Mouse (Mus musculus): ENCODE measurements around the gene Clasp1. TPM values are rescaled to one million over a fixed set of nuclear protein-coding genes. Genes with fewer than 3 reads are reported as not detected.

Clasp1 gene
- total and polyA plus RNA-seq, 3 experiments, result 32.0 to 53.2 (median 42.2) TPM

- no peak for TF ChIP-seq ZMIZ1 (IDR thresholded peaks at IDR 0.05; ENCODE audit: low read depth, low read length)
- no peak for TF ChIP-seq ZNF384 (IDR thresholded peaks at IDR 0.05; ENCODE audit: low read depth, low read length)
- TF ChIP-seq TCF12 (IDR thresholded peaks at IDR 0.05; ENCODE audit: low read depth, low read length), result no peak
- no peak for TF ChIP-seq POLR2A (IDR thresholded peaks at IDR 0.05; ENCODE audit: low read depth, low read length)
- no peak for TF ChIP-seq IRF4 (IDR thresholded peaks at IDR 0.05; ENCODE audit: low read depth, low read length)
- TF ChIP-seq ETS1 (conservative IDR thresholded peaks at IDR 0.05; ENCODE audit: low read depth, low read length), result no peak
- no peak for TF ChIP-seq MAFK (IDR thresholded peaks at IDR 0.05; ENCODE audit: insufficient replicate concordance, low read length)
- TF ChIP-seq JUND (conservative IDR thresholded peaks at IDR 0.05; ENCODE audit: low read depth, low read length), result no peak
- no peak for TF ChIP-seq POLR2AphosphoS2 (IDR thresholded peaks at IDR 0.05; ENCODE audit: low read depth, low read length)
- TF ChIP-seq CTCF (conservative IDR thresholded peaks at IDR 0.05 in 1 of 2, IDR thresholded peaks at IDR 0.05 in 1 of 2; ENCODE audit: low read depth in 2 of 2, low read length in 2 of 2), result no peak
- no peak for TF ChIP-seq CHD2 (IDR thresholded peaks at IDR 0.05; ENCODE audit: low read length)
- TF ChIP-seq NRF1 (IDR thresholded peaks at IDR 0.05; ENCODE audit: low read depth, low read length), result no peak
- TF ChIP-seq MAZ (IDR thresholded peaks at IDR 0.05; ENCODE audit: low read depth, low read length), result no peak
- TF ChIP-seq ZKSCAN1 (IDR thresholded peaks at IDR 0.05; ENCODE audit: borderline replicate concordance, low read depth, low read length), result no peak
- no peak for TF ChIP-seq BHLHE40 (IDR thresholded peaks at IDR 0.05; ENCODE audit: low read depth, low read length)
- Histone ChIP-seq H3K9ac (ENCODE audit: insufficient read depth, low read depth) (no peak overlapping the region), H3K79me2 (replicated peaks; ENCODE audit: control insufficient read depth, extremely low read depth, insufficient read depth, poor library complexity, severe bottlenecking) (peaks cover 61% of the 10 kb centered on the region), H3K4me2 (ENCODE audit: insufficient read depth, low read depth, poor library complexity, severe bottlenecking) (no peak overlapping the region), H3K36me3 (replicated peaks in 1 of 2; ENCODE audit: control insufficient read depth in 1 of 2, insufficient read depth in 1 of 2, low read length in 1 of 2) (peaks cover 22 to 77% of the 10 kb centered on the region in 2 experiments), H3K9me3 (replicated peaks; ENCODE audit: low read length) (peaks cover 8% of the 10 kb centered on the region), H3K27me3 (replicated peaks) (no peaks in the 10 kb centered on the region), H3K27ac (ENCODE audit: insufficient read depth, low read depth) (no peak overlapping the region), H3K4me3 (replicated peaks in 1 of 3; ENCODE audit: low read depth in 2 of 3, low read length in 2 of 3, poor library complexity in 1 of 3) (no peak overlapping the region), H3K4me1 (ENCODE audit: control insufficient read depth in 1 of 2, insufficient read depth in 2 of 2) (peaks cover 0 to 49% of the 10 kb centered on the region in 2 experiments; a peak in 2 of 4 replicates)
- no peak for DNase-seq (ENCODE audit: extremely low read depth)
- in situ Hi-C loops (cut with MboI; ENCODE audit: low pct_ligation_motif_present, low pct_unique_long_range_greater_than_20kb, low sequenced_read_pairs), result no loop called here
- dilution Hi-C loops (cut with MboI; ENCODE audit: extremely low pct_ligation_motif_present, extremely low pct_unique_long_range_greater_than_20kb, low sequenced_read_pairs), result no loop called here
These were observed 49.5 kb downstream of the Clasp1 start for GRCm38 (mm10) chr1:118438332-118438731.

- H3K27ac ChIP-seq (ENCODE audit: insufficient read depth, low read depth), result no peak overlapping the region
- dilution Hi-C loops (cut with MboI; ENCODE audit: extremely low pct_ligation_motif_present, extremely low pct_unique_long_range_greater_than_20kb, low sequenced_read_pairs) (no loop called here), in situ Hi-C loops (cut with MboI; ENCODE audit: low pct_ligation_motif_present, low pct_unique_long_range_greater_than_20kb, low sequenced_read_pairs) (no loop called here)
- peaks cover 6% of the 10 kb centered on the region for H3K9me3 ChIP-seq (replicated peaks; ENCODE audit: low read length)
- no peaks in the 10 kb centered on the region for H3K27me3 ChIP-seq (replicated peaks)
- H3K36me3 ChIP-seq (replicated peaks in 1 of 2; ENCODE audit: control insufficient read depth in 1 of 2, insufficient read depth in 1 of 2, low read length in 1 of 2), result peaks cover 19 to 72% of the 10 kb centered on the region in 2 experiments
- TF ChIP-seq E2F4 (IDR thresholded peaks at IDR 0.05; ENCODE audit: insufficient replicate concordance, low read depth, low read length) (no peak), NRF1 (IDR thresholded peaks at IDR 0.05; ENCODE audit: low read depth, low read length) (no peak), POLR2A (IDR thresholded peaks at IDR 0.05; ENCODE audit: low read depth, low read length) (no peak), GABPA (IDR thresholded peaks at IDR 0.05; ENCODE audit: insufficient replicate concordance, low read depth, low read length) (no peak), ETS1 (conservative IDR thresholded peaks at IDR 0.05; ENCODE audit: low read depth, low read length) (no peak), ZMIZ1 (IDR thresholded peaks at IDR 0.05; ENCODE audit: low read depth, low read length) (no peak), MXI1 (IDR thresholded peaks at IDR 0.05; ENCODE audit: low read depth, low read length) (no peak), MAX (IDR thresholded peaks at IDR 0.05; ENCODE audit: low read length) (no peak), TBP (conservative IDR thresholded peaks at IDR 0.05; ENCODE audit: low read depth, low read length) (no peak), MAFK (IDR thresholded peaks at IDR 0.05; ENCODE audit: insufficient replicate concordance, low read length) (no peak), PAX5 (IDR thresholded peaks at IDR 0.05; ENCODE audit: low read length) (no peak), BHLHE40 (IDR thresholded peaks at IDR 0.05; ENCODE audit: low read depth, low read length) (no peak), CHD1 (IDR thresholded peaks at IDR 0.05; ENCODE audit: low read depth, low read length) (no peak), MAZ (IDR thresholded peaks at IDR 0.05; ENCODE audit: low read depth, low read length) (no peak)
- peaks cover 4 to 62% of the 10 kb centered on the region in 2 experiments; a peak in 3 of 4 replicates for H3K4me1 ChIP-seq (ENCODE audit: control insufficient read depth in 1 of 2, insufficient read depth in 2 of 2)
- H3K4me3 ChIP-seq (replicated peaks in 1 of 3; ENCODE audit: low read depth in 2 of 3, low read length in 2 of 3, poor library complexity in 1 of 3), result no peak overlapping the region
- H3K79me2 ChIP-seq (replicated peaks; ENCODE audit: control insufficient read depth, extremely low read depth, insufficient read depth, poor library complexity, severe bottlenecking), result peaks cover 52% of the 10 kb centered on the region
- no peak overlapping the region for H3K9ac ChIP-seq (ENCODE audit: insufficient read depth, low read depth)
- no peak for DNase-seq (ENCODE audit: extremely low read depth)
- no peak overlapping the region for H3K4me2 ChIP-seq (ENCODE audit: insufficient read depth, low read depth, poor library complexity, severe bottlenecking)
These were observed 51.7 kb downstream of the Clasp1 start for GRCm38 (mm10) chr1:118440547-118440946.
